Mouse (Mus musculus): ENCODE results near the gene Rdh5.

The Rdh5 gene

GRCm38 (mm10) chr10:128929638-128930378 lies 7.1 kb upstream of the Rdh5 start:
- DNase-seq (ENCODE audit: low spot score in 2 of 2): no peak

GRCm38 (mm10) chr10:128928356-128928755 lies 5.7 kb upstream of the Rdh5 start:
- DNase-seq (ENCODE audit: low spot score in 2 of 2): no peak

- DNase-seq (ENCODE audit: low spot score in 2 of 2): no peak
Observed at GRCm38 (mm10) chr10:128923935-128924334, 1.2 kb upstream of the Rdh5 start, which contains the start of gene Bloc1s1. Gene Bloc1s1, minus strand, starts transcription at chr10:128924035.

- DNase-seq (ENCODE audit: low spot score in 2 of 2): peak; percentile 90 to 92
Observed at GRCm38 (mm10) chr10:128923013-128923691, 464 bp upstream of the Rdh5 start.

GRCm38 (mm10) chr10:128921883-128922821 lies 536 bp downstream of the Rdh5 start:
- no peak for DNase-seq (ENCODE audit: low spot score in 2 of 2)

- DNase-seq (ENCODE audit: low spot score in 2 of 2): no peak
Observed at GRCm38 (mm10) chr10:128921251-128921650, 1.4 kb downstream of the Rdh5 start.

GRCm38 (mm10) chr10:128920736-128921161 lies 1.9 kb downstream of the Rdh5 start:
- no peak for DNase-seq (ENCODE audit: low spot score in 2 of 2)

GRCm38 (mm10) chr10:128919966-128920365 lies 2.7 kb downstream of the Rdh5 start:
- DNase-seq (ENCODE audit: low spot score in 2 of 2): no peak

GRCm38 (mm10) chr10:128919203-128919631 lies 3.5 kb downstream of the Rdh5 start:
- DNase-seq (ENCODE audit: low spot score in 2 of 2): no peak

GRCm38 (mm10) chr10:128918246-128918645 lies 4.4 kb downstream of the Rdh5 start:
- no peak for DNase-seq (ENCODE audit: low spot score in 2 of 2)

- no peak for DNase-seq (ENCODE audit: low spot score in 2 of 2)
Observed at GRCm38 (mm10) chr10:128917400-128917799, 5.3 kb downstream of the Rdh5 start.

GRCm38 (mm10) chr10:128916665-128917064 lies 6.0 kb downstream of the Rdh5 start:
- no peak for DNase-seq (ENCODE audit: low spot score in 2 of 2)

GRCm38 (mm10) chr10:128915550-128915949 lies 7.1 kb downstream of the Rdh5 start:
- no peak for DNase-seq (ENCODE audit: low spot score in 2 of 2)

- no peak for DNase-seq (ENCODE audit: low spot score in 2 of 2)
Observed at GRCm38 (mm10) chr10:128913696-128914095, 9.0 kb downstream of the Rdh5 start.

GRCm38 (mm10) chr10:128913219-128913618 lies 9.5 kb downstream of the Rdh5 start:
- peak; percentile 79 to 82 for DNase-seq (ENCODE audit: low spot score in 2 of 2)

GRCm38 (mm10) chr10:128912791-128913190 lies 9.9 kb downstream of the Rdh5 start:
- no peak for DNase-seq (ENCODE audit: low spot score in 2 of 2)

- DNase-seq (ENCODE audit: low spot score in 2 of 2): no peak
Observed at GRCm38 (mm10) chr10:128912268-128912667, 10.4 kb downstream of the Rdh5 start.

- no peak for DNase-seq (ENCODE audit: low spot score in 2 of 2)
Observed at GRCm38 (mm10) chr10:128911430-128911829, 11.3 kb downstream of the Rdh5 start.

- DNase-seq (ENCODE audit: low spot score in 2 of 2): no peak
Observed at GRCm38 (mm10) chr10:128910066-128910841, 12.4 kb downstream of the Rdh5 start.

GRCm38 (mm10) chr10:128909567-128910028 lies 13.1 kb downstream of the Rdh5 start:
- peak; percentile 58 to 64 for DNase-seq (ENCODE audit: low spot score in 2 of 2)
